Mouse (Mus musculus): ENCODE measurements around the gene Gm10073. TPM values are rescaled to one million over a fixed set of nuclear protein-coding genes. Genes with fewer than 3 reads are reported as not detected.

Gm10073 gene
- total RNA-seq, 2 experiments from 2014 or later: 76.4 to 91.4 TPM

GRCm38 (mm10) chr8:106527241-106528036 lies 45.8 kb downstream of the Gm10073 start:
- intact Hi-C loops (cut with DNase I): no loop called here
- DNase-seq (ENCODE audit: low spot score in 2 of 2): no peak

- intact Hi-C loops (cut with DNase I): no loop called here
- DNase-seq (ENCODE audit: low spot score in 2 of 2): no peak
Measured at GRCm38 (mm10) chr8:106526725-106527124, 46.5 kb downstream of the Gm10073 start.

Other genes starting within 250 kb of the Gm10073 start
- 10 to 100 TPM; 59.2 to 69.9 TPM for gene Smpd3, start 235.5 kb downstream of the Gm10073 start, total RNA-seq (2021)
- gene Zfp90, start 158.1 kb downstream of the Gm10073 start, total RNA-seq (2021): 10 to 100 TPM; 11.1 to 11.7 TPM
- not detected for gene 6030452D12Rik, start 72.9 kb downstream of the Gm10073 start, total RNA-seq (2021)
- under 1 TPM; 0.30 to 0.50 TPM for gene Cdh3, start 62.6 kb downstream of the Gm10073 start, total RNA-seq (2021)
- gene Cdh1, start 29.9 kb upstream of the Gm10073 start, total RNA-seq (2021): 1 to 10 TPM; 1.4 to 1.9 TPM
- gene Tango6, start 109.6 kb upstream of the Gm10073 start, total RNA-seq (2021): 1 to 10 TPM; 6.0 to 6.1 TPM